Mouse (Mus musculus): ENCODE data around the gene Yjefn3. TPM values are rescaled to one million over a fixed set of nuclear protein-coding genes. Genes with fewer than 3 reads are reported as not detected.

The Yjefn3 gene
- 1 to 10 TPM; 2.5 to 2.9 TPM for total RNA-seq (2023)

GRCm38 (mm10) chr8:69902163-69903062 is at the start of gene Yjefn3, which contains the start of the genes Tssk6 and Ndufa13:
TSS of gene Yjefn3 (minus strand) at chr8:69902712.
TSS of gene Tssk6 (plus strand) at chr8:69902184.
TSS of gene Ndufa13 (minus strand) at chr8:69902558.

GRCm38 (mm10) chr8:69887289-69888243 is 14.9 kb downstream of the Yjefn3 start, which contains the start of gene Cilp2:
TSS of gene Cilp2 (minus strand) at chr8:69887687.

Other genes starting within 250 kb of the Yjefn3 start
- under 1 TPM; 0.11 to 0.38 TPM for gene Zfp964, start 248.2 kb downstream of the Yjefn3 start, total RNA-seq (2023)
- gene Zfp869, start 192.0 kb downstream of the Yjefn3 start, total RNA-seq (2023): 10 to 100 TPM; 15.5 to 16.4 TPM
- 1 to 10 TPM; 2.7 to 3.5 TPM for gene Zfp963, start 152.7 kb downstream of the Yjefn3 start, total RNA-seq (2023)
- gene Gm20422, start 127.8 kb downstream of the Yjefn3 start, total RNA-seq (2023): 1 to 10 TPM in 1 of 2 experiments, not detected in 1; 2.1 TPM
- 10 to 100 TPM; 27.9 to 31.3 TPM for gene Atp13a1, start 111.5 kb downstream of the Yjefn3 start, total RNA-seq (2023)
- gene Zfp866, start 111.5 kb downstream of the Yjefn3 start, total RNA-seq (2023): 10 to 100 TPM; 12.8 to 14.1 TPM
- gene Gmip, start 94.0 kb downstream of the Yjefn3 start, total RNA-seq (2023): 100 to 1,000 TPM; 362 to 363 TPM
- 1 to 10 TPM; 3.5 TPM for gene Lpar2, start 80.3 kb downstream of the Yjefn3 start, total RNA-seq (2023)
- 1 to 10 TPM; 1.5 to 2.0 TPM for gene Pbx4, start 70.2 kb downstream of the Yjefn3 start, total RNA-seq (2023)
- gene Cilp2, start 15.0 kb downstream of the Yjefn3 start, total RNA-seq (2023): under 1 TPM in 1 of 2 experiments, not detected in 1; 0.07 TPM
- gene Tssk6, start 528 bp downstream of the Yjefn3 start, total RNA-seq (2023): 1 to 10 TPM; 1.4 to 2.1 TPM
- gene Ndufa13, start 154 bp downstream of the Yjefn3 start, total RNA-seq (2023): 10 to 100 TPM; 63.2 to 66.0 TPM
- 10 to 100 TPM; 67.2 to 72.4 TPM for gene Gatad2a, start 93.7 kb upstream of the Yjefn3 start, total RNA-seq (2023)
- 10 to 100 TPM; 72.8 to 73.8 TPM for gene Mau2, start 140.0 kb upstream of the Yjefn3 start, total RNA-seq (2023)
- 10 to 100 TPM; 26.9 to 30.8 TPM for gene Sugp1, start 140.1 kb upstream of the Yjefn3 start, total RNA-seq (2023)
- gene Tm6sf2, start 170.2 kb upstream of the Yjefn3 start, total RNA-seq (2023): under 1 TPM in 1 of 2 experiments, not detected in 1; 0.29 TPM
- not detected for gene Hapln4, start 180.7 kb upstream of the Yjefn3 start, total RNA-seq (2023)
- not detected for gene Ncan, start 218.2 kb upstream of the Yjefn3 start, total RNA-seq (2023)
- gene Nr2c2ap, start 228.6 kb upstream of the Yjefn3 start, total RNA-seq (2023): 1 to 10 TPM; 8.0 to 10.0 TPM
- gene Rfxank, start 236.4 kb upstream of the Yjefn3 start, total RNA-seq (2023): 10 to 100 TPM; 11.4 to 16.8 TPM
- gene Borcs8, start 236.8 kb upstream of the Yjefn3 start, total RNA-seq (2023): 10 to 100 TPM; 32.8 to 36.2 TPM
- gene Mef2b, start 237.0 kb upstream of the Yjefn3 start, total RNA-seq (2023): under 1 TPM; 0.44 to 0.79 TPM

Data from neutrophil, adult 83 days (primary cell).